Mouse (Mus musculus) liver, embryonic 16.5 days (tissue): ENCODE data around the gene Wdr20rt. TPM values are rescaled to one million over a fixed set of nuclear protein-coding genes. Genes with fewer than 3 reads are reported as not detected.

Experiments
- ATAC-seq: fragments of 200-750 bp; cut with Nextera tagmentation; 2 replicates; pipeline ENCODE4 v1.8.0; 2017; ENCODE audit warnings: low read depth, mild to moderate bottlenecking, moderate number of reproducible peaks, moderate library complexity
- H3K27ac ChIP-seq: fragments of 300-500 bp; sonication (generic); 2 replicates; pipeline ENCODE4 v1.5.1; 2014; ENCODE audit warnings: mild to moderate bottlenecking, low read length
- H3K27me3 ChIP-seq: fragments of 300-500 bp; sonication (generic); 2 replicates; pipeline ENCODE4 v1.6.1; 2014; ENCODE audit warnings: low read depth, low read length, mixed read lengths; ENCODE audit not compliant: control insufficient read depth, insufficient read depth
- H3K36me3 ChIP-seq: fragments of 300-500 bp; sonication (generic); 2 replicates; pipeline ENCODE4 v1.6.1; 2014; ENCODE audit warnings: mild to moderate bottlenecking; ENCODE audit not compliant: control insufficient read depth, insufficient read depth
- H3K4me1 ChIP-seq: fragments of 300-500 bp; sonication (generic); 2 replicates; pipeline ENCODE4 v1.6.1; 2014; ENCODE audit warnings: low read depth, low read length, mixed read lengths; ENCODE audit not compliant: control insufficient read depth
- H3K4me2 ChIP-seq: fragments of 300-500 bp; sonication (generic); 2 replicates; pipeline ENCODE4 v1.6.1; 2014; ENCODE audit warnings: low read depth, low read length, mixed read lengths
- H3K4me3 ChIP-seq: fragments of 300-500 bp; sonication (generic); 2 replicates; pipeline ENCODE4 v1.5.1; 2014; ENCODE audit warnings: low read depth, mild to moderate bottlenecking, low read length
- H3K9ac ChIP-seq: fragments of 300-500 bp; sonication (generic); 2 replicates; pipeline ENCODE4 v1.6.1; 2014; ENCODE audit warnings: low read depth, low read length
- H3K9me3 ChIP-seq: fragments of 300-500 bp; sonication (generic); replicated peaks from 2 replicates; pipeline ENCODE4 v1.6.1; 2016; ENCODE audit warnings: low read length; ENCODE audit not compliant: control insufficient read depth
- WGBS: fragments of 180-500 bp; shearing (Covaris S2); extraction: QIAGEN DNeasy Blood & Tissue Kit; methylation state at CpG from one replicate; pipeline ENCODE4 v1.1.7; 2014; ENCODE audit not compliant: insufficient replicate concordance; 5-methylcytosine and 5-hydroxymethylcytosine counted together
- polyA plus RNA-seq: library from polyadenylated mRNA; unstranded; fragments of >200 nt; fragmentation: Nextera tagmentation; extraction: Ambion mirVana; gene quantifications from 2 replicates; pipeline ENCODE4 v1.2.1, GENCODE M21; 2015

Wdr20rt gene
- not detected in 2 replicates for polyA plus RNA-seq

DNA sequence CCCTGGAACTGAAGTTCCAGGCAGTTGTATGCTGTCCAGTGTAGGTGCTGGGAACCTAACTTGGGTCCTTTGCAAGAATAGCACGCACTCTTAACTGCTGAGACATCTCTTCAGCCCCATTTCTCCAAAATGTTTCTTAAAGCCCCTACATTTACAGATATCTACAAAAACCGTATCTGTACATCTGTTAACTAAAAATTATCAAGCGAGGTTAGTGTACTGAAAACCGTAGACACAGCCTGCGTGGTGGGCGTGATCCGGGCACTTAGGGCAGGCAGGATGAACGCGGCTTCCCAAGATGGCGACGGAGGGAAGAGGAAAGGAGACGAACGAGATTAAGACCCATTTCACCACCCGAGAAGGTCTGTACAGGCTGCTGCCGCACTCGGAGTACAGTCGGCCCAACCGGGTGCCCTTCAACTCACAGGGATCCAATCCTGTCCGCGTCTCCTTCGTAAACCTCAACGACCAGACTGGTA, at the start of gene Wdr20rt:
Wdr20rt (plus strand) TSS at position 51 of the 479 bp plus-strand sequence.
- no peaks in the 10 kb centered on the region for H3K4me1 ChIP-seq
- ATAC-seq, result no peak
- 83% methylated on average over 22 of the region's 22 CpGs for WGBS

DNA sequence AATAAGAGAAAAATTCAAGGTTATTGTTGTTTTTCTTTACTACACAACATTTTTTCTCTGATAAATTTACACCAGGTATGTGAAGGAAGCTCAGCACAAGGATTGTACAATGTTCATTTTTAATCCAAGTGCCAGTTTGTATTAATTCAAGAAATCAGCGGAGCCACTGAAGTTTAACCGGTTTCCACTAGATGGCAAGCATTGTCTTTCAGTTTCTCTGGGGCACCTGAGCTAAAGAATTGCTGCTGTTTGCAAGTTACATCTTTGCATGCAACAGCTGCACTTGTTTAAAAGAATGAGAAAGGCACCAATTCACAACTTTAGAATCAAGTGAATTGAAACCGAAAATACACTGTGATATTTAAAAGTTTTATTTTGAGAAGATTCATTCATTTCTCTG, 38.0 kb upstream of the Wdr20rt start:
- H3K4me3 ChIP-seq, result no peak overlapping the region
- no peaks in the 10 kb centered on the region for H3K27me3 ChIP-seq
- no peaks in the 10 kb centered on the region for H3K36me3 ChIP-seq
- H3K9ac ChIP-seq, result no peak overlapping the region
- no peaks in the 10 kb centered on the region for H3K9me3 ChIP-seq
- H3K4me2 ChIP-seq, result no peak overlapping the region
- no peaks in the 10 kb centered on the region for H3K4me1 ChIP-seq
- H3K27ac ChIP-seq, result no peak overlapping the region
- no peak for ATAC-seq
- 54% methylated on average over 3 of the region's 3 CpGs for WGBS

More for the DNA sequence above, at the start of gene Wdr20rt:
- H3K4me3 ChIP-seq, result no peak within 1 kb of the TSS
- no peaks in the 10 kb centered on the region for H3K9me3 ChIP-seq
- no peaks in the 10 kb centered on the region for H3K36me3 ChIP-seq
- H3K9ac ChIP-seq, result no peak within 1 kb of the TSS
- no peak within 1 kb of the TSS for H3K4me2 ChIP-seq
- H3K27me3 ChIP-seq, result no peaks in the 10 kb centered on the region
- no peak within 1 kb of the TSS for H3K27ac ChIP-seq

DNA sequence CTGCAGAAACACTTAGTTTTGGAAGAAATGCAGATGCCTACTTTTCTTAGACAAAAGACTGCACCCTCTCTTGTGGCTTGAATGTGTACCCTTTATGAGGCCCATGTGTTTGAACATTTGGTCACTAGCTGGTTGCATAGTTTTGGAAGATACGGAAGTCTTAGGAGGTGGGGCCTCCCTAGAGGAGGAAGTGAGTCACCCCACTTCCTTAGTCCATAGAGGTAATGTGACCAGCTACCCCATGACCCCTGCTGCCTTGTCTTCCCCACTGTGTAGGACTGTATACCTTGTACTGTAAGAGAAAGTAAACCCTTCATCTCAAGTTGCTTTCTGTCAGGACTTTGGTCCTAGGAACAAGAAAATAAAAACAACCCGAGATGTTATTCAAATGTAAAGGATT, 36.1 kb upstream of the Wdr20rt start:
- Histone ChIP-seq H3K9me3 (no peaks in the 10 kb centered on the region), H3K4me3 (no peak overlapping the region), H3K4me1 (no peaks in the 10 kb centered on the region), H3K4me2 (no peak overlapping the region), H3K36me3 (no peaks in the 10 kb centered on the region), H3K27me3 (no peaks in the 10 kb centered on the region), H3K9ac (no peak overlapping the region), H3K27ac (no peak overlapping the region)
- no peak for ATAC-seq
- 50% methylated on average over 2 of the region's 2 CpGs for WGBS

DNA sequence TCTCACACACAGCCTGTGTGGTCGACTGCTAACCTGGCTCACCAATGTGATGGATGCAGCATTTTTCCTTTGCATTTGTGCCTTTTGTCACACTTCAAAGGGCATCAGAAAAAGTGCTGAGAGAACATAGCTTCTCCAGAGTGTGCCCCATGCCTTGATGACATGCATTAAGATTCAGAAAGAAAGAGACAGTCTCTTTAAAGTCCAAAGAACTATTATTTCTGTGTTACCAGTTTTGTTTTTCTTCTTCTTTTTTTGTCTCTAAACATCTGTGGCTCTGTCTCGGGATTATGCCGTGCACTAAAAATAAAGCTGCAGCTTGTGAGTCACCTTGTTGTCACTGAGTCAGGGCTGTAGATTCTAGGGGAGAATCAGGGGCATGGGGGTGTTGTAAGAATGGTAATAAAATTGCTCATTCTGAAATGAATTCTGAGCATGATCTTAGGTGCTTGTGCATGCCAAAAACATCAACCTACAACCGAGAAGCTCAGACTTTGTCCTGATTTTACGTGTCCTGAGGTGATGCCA, 31.2 kb upstream of the Wdr20rt start:
- no peaks in the 10 kb centered on the region for H3K4me1 ChIP-seq
- no peak overlapping the region for H3K4me2 ChIP-seq
- no peaks in the 10 kb centered on the region for H3K27me3 ChIP-seq
- H3K9ac ChIP-seq, result no peak overlapping the region
- no peak overlapping the region for H3K4me3 ChIP-seq
- WGBS, result 52% methylated on average over 5 of the region's 5 CpGs
- H3K9me3 ChIP-seq, result no peaks in the 10 kb centered on the region
- no peaks in the 10 kb centered on the region for H3K36me3 ChIP-seq
- H3K27ac ChIP-seq, result no peak overlapping the region
- ATAC-seq, result no peak

DNA sequence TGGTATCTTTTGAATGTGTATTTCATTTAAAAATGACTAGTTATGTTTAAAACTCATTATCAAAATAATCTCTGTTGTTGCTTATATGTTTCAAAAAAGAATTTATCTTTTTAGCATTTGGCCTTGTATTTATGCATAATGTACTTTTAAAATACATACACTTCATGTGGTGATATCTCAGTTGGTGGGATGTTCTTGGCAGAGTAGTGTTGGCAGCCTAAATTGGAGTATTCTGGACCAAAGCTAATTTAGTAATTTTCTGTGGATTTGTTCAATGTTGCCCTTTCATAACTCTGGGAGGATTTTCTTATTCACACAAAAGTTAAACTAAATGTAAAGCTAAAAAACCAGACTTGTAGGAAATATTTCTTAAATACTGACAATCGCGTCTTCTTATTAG, 23.5 kb upstream of the Wdr20rt start:
- no peaks in the 10 kb centered on the region for H3K36me3 ChIP-seq
- H3K9me3 ChIP-seq, result no peaks in the 10 kb centered on the region
- no peak for ATAC-seq
- WGBS, result 88% methylated on average over 2 of the region's 2 CpGs
- no peak overlapping the region for H3K4me2 ChIP-seq
- no peak overlapping the region for H3K9ac ChIP-seq
- no peaks in the 10 kb centered on the region for H3K27me3 ChIP-seq
- H3K4me1 ChIP-seq, result no peaks in the 10 kb centered on the region
- no peak overlapping the region for H3K27ac ChIP-seq
- no peak overlapping the region for H3K4me3 ChIP-seq

DNA sequence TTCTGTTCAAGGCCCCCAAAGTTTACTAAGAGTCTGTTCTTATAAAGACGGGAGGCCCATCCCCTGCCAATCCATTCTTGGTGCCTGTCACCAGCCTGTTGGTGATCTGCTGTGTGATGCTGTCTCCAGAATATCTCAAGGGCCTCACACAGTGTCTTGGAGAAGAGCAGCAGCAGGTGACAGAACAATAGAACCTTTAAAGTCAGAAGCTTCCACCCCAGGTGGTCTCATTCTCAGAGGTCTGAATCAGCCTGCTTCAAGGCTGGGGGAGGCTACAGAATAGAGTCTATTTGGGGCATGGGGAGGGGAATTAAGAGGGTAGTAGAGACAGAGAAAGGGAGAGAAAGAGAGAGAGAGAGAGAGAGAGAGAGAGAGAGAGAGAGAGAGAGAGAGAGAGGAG, 18.9 kb upstream of the Wdr20rt start:
- no peaks in the 10 kb centered on the region for H3K36me3 ChIP-seq
- no peaks in the 10 kb centered on the region for H3K27me3 ChIP-seq
- 57% methylated on average over 1 of the region's 1 CpGs for WGBS
- no peak overlapping the region for H3K9ac ChIP-seq
- no peaks in the 10 kb centered on the region for H3K9me3 ChIP-seq
- no peak overlapping the region for H3K27ac ChIP-seq
- H3K4me2 ChIP-seq, result no peak overlapping the region
- no peak for ATAC-seq
- H3K4me3 ChIP-seq, result no peak overlapping the region
- H3K4me1 ChIP-seq, result no peaks in the 10 kb centered on the region

DNA sequence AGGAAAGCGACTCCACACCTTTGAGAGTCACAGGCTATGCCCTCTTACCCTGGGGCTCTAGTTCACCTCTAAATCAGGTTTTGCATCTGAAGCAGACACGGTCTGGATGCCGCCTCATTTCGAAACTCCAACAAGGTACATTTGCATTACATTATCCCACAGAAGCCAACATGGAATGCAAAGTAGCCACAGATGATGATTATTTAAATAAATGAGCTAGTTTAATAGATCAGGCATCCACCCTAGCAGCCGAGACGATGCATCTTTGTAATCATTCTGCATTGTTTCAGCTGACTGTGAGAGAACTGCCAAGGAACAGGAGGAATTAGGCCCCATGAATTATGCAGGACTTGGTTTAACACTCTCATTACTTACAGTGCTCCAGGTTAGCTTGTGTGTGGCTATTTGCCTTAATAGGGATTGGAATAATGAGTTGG, 8.9 kb upstream of the Wdr20rt start:
- Histone ChIP-seq H3K27me3 (no peaks in the 10 kb centered on the region), H3K4me1 (no peaks in the 10 kb centered on the region), H3K4me2 (no peak overlapping the region), H3K36me3 (no peaks in the 10 kb centered on the region), H3K4me3 (no peak overlapping the region), H3K27ac (no peak overlapping the region), H3K9ac (no peak overlapping the region), H3K9me3 (no peaks in the 10 kb centered on the region)
- WGBS, result 71% methylated on average over 6 of the region's 6 CpGs
- no peak for ATAC-seq

DNA sequence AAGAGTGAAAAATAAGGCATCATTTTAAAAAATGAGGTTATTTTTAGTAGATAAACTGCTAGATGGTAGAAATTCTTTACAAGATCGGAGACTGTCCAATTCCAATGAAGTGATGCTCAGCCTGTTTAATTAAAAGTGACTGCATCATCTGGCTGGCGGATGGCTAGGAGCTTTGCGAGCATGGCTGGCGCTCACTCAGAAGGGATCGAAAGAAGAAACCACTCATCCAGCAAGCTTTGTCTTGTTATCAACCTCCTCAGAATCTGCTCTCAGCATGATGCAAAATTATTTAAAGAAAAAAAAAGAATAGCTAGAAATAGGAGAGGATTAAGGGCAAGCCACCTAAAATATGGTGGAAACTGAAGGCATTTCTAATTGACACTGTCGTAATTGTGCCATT, 3.3 kb downstream of the Wdr20rt start:
- no peaks in the 10 kb centered on the region for H3K36me3 ChIP-seq
- ATAC-seq, result no peak
- H3K4me2 ChIP-seq, result no peak overlapping the region
- no peak overlapping the region for H3K9ac ChIP-seq
- 75% methylated on average over 6 of the region's 6 CpGs for WGBS
- H3K27ac ChIP-seq, result no peak overlapping the region
- no peak overlapping the region for H3K4me3 ChIP-seq
- H3K4me1 ChIP-seq, result no peaks in the 10 kb centered on the region
- H3K9me3 ChIP-seq, result no peaks in the 10 kb centered on the region
- H3K27me3 ChIP-seq, result no peaks in the 10 kb centered on the region

DNA sequence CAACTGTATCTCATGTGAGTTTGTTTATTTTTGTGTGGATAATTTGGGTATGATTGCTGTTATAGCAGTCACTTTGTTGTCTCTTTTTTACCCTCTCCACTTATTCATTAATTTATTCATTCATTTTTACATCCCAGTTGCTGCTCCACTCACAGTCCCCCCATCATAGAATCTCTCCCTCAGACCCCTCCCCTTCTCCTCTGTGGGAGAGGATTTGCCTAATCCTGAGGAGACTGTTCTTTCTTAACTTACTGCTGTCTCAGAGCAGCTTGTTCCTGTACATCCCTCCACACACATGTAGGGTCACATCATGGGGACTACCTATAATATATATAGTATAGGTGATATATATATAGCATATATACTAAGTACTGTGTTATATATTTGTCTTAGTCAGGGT, 3.7 kb downstream of the Wdr20rt start:
- ATAC-seq, result no peak
- Histone ChIP-seq H3K27ac (no peak overlapping the region), H3K9me3 (no peaks in the 10 kb centered on the region)

More for the DNA sequence above, 3.7 kb downstream of the Wdr20rt start:
- H3K4me1 ChIP-seq, result no peaks in the 10 kb centered on the region
- H3K27me3 ChIP-seq, result no peaks in the 10 kb centered on the region
- H3K4me3 ChIP-seq, result no peak overlapping the region
- H3K4me2 ChIP-seq, result no peak overlapping the region
- H3K9ac ChIP-seq, result no peak overlapping the region
- no peaks in the 10 kb centered on the region for H3K36me3 ChIP-seq
